Mouse (Mus musculus): Measurements from ENCODE around the gene Grid2.

- TF ChIP-seq CTCF (conservative IDR thresholded peaks at IDR 0.05; ENCODE audit: low read length) (no peak), POU5F1 (IDR thresholded peaks at IDR 0.05; ENCODE audit: borderline replicate concordance, low read length) (no peak), NANOG (IDR thresholded peaks at IDR 0.05; ENCODE audit: borderline replicate concordance, low read length) (no peak)
Measured at GRCm38 (mm10) chr6:63894714-63895113, 639.0 kb downstream of the Grid2 start.

All from E14TG2a.4 (cell line).